ENCODE assay signal across 8 mouse cellular contexts in the genomic region with DNA sequence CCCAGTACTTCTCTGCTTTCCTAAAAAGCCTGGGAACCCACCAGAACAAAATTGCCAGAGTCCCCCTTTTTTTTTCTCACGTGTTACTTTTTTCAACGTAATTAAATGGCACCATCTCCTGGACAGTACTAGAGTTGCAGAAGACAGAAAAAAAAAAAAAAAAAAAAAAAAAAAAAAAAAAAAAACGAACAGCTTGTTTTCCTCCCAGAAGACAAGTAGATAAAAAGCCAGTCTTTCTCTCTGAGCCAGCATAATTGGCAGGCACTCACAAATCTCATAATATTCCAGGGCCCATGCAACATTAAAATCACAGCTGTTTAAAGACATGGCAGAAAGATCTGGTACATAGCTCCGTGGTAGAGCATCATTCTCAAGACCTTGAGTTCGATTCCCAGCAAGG.
DNase-seq lines count a peak whose midpoint lies in the region; ATAC-seq and TF ChIP-seq lines count a peak whose summit lies in the region.

No protein-coding gene starts in this region.

- no peak overlapping the region for H3K4me3 ChIP-seq in kidney, adult 2 months (ENCODE audit: insufficient read depth, low read depth, low read length)

- no peaks in the 10 kb centered on the region for H3K36me3 ChIP-seq in kidney, adult 2 months (ENCODE audit: control insufficient read depth, insufficient read depth, low read length)

- no peak for TF ChIP-seq POLR2A in kidney, adult 2 months (IDR thresholded peaks at IDR 0.05; ENCODE audit: low read depth, low read length)

- DNase-seq in kidney, adult 2 months, result peak; percentile 31
- DNase-seq in kidney, adult 11 months, result no peak
- DNase-seq in 3134 (ENCODE audit: extremely low read depth, insufficient read length, low spot score) (peak; percentile 27), ES-CJ7 (ENCODE audit: low read depth, low spot score) (peak; percentile 31)
- DNase-seq in heart, postnatal 10 days, result peak; percentile 39 to 40
- DNase-seq in natural killer cell, adult 2 months (ENCODE audit: low spot score in 2 of 2), result no peak
- DNase-seq in left cerebral cortex, adult 9 months (ENCODE audit: low spot score in 2 of 2), result no peak

- H3K4me1 ChIP-seq in kidney, adult 2 months (ENCODE audit: control insufficient read depth, insufficient read depth, low read length), result no peaks in the 10 kb centered on the region

- TF ChIP-seq CTCF in kidney, adult 2 months (conservative IDR thresholded peaks at IDR 0.05; ENCODE audit: insufficient read depth, insufficient read length, low read depth, low read length), result no peak

- no peak overlapping the region for H3K27ac ChIP-seq in kidney, adult 2 months (ENCODE audit: insufficient read depth, low read depth, low read length)

- H3K27me3 ChIP-seq in kidney, adult 2 months (replicated peaks; ENCODE audit: control insufficient read depth, insufficient read depth, low read length), result no peaks in the 10 kb centered on the region

- ATAC-seq in CD4-positive, CD25-positive, alpha-beta regulatory T cell, adult 4 months, result no peak

- 20% methylated on average over 5 of the region's 5 CpGs for WGBS in kidney, adult 2 months

- intact Hi-C loops in heart, postnatal 10 days (cut with DNase I), result loop anchor here (1.0 to 10.0 kb wide), 3 partner anchors 103 to 269 kb away; partner anchors contain the start of gene Tmed3

Comparison
In these comparisons a context has a peak if more than half of its experiments do, and no peak if none do; other contexts are left out.
1. DNase-seq: peak in kidney, adult 2 months (single experiment), 3134 (single experiment), ES-CJ7 (single experiment) and heart, postnatal 10 days (2 of 2); none in kidney, adult 11 months (single experiment), natural killer cell, adult 2 months (0 of 2) and left cerebral cortex, adult 9 months (0 of 2).